In the genomic region with DNA sequence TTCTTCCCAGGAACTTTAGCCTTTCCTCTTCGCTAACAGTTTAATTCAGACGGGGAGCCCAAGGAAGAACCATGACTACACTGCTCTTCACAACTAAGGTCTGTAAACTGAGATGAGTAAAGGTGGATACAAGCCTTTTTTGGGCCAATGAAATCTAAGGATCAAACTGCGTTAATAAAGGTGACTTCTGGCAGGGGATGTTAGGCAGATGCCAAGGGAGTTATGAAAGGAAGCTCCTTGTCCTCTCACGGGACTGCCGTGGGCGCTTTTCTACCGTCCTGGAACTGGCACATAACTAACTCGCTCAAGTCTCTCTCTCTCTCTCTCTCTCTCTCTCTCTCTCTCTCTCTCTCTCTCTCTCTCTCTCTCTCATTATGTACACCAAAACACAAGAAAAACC, we compare ENCODE assay signal across 21 mouse cellular contexts.
DNase-seq lines count a peak whose midpoint lies in the region; ATAC-seq lines count a peak whose summit lies in the region.
"Had no signal": no experiment of that assay in that cellular context is flagged by ENCODE, and none has a peak within 500 bp of the region (broad histone marks: within the 10 kb centered on the region; RNA-seq: fewer than 3 reads in every experiment).

No protein-coding gene starts in this region.

- H3K9ac ChIP-seq in limb, embryonic 11.5 days (ENCODE audit: low read length) = no peak overlapping the region
- no peak overlapping the region for H3K9ac ChIP-seq in forebrain, embryonic 14.5 days (ENCODE audit: low read length)

- no peak overlapping the region for H3K27ac ChIP-seq in limb, embryonic 11.5 days (replicated peaks; ENCODE audit: low read depth, low read length)
- no peak overlapping the region for H3K27ac ChIP-seq in limb, embryonic 10.5 days
- H3K27ac ChIP-seq in forebrain, embryonic 14.5 days (ENCODE audit: low read depth, low read length) = no peak overlapping the region

- H3K36me3 ChIP-seq in limb, embryonic 11.5 days (ENCODE audit: control insufficient read depth, insufficient read depth, low read length) = no peaks in the 10 kb centered on the region
- no peaks in the 10 kb centered on the region for H3K36me3 ChIP-seq in limb, embryonic 10.5 days
- no peaks in the 10 kb centered on the region for H3K36me3 ChIP-seq in forebrain, embryonic 14.5 days (ENCODE audit: control insufficient read depth, insufficient read depth, low read length)
- H3K36me3 ChIP-seq: G1E had no signal

- no peak overlapping the region for H3K4me2 ChIP-seq in limb, embryonic 11.5 days (ENCODE audit: low read depth, severe bottlenecking)
- H3K4me2 ChIP-seq in forebrain, embryonic 14.5 days (ENCODE audit: low read length) = no peak overlapping the region

- H3K9me3 ChIP-seq in limb, embryonic 11.5 days (ENCODE audit: control insufficient read depth, low read length) = no peaks in the 10 kb centered on the region
- H3K9me3 ChIP-seq in limb, embryonic 10.5 days (replicated peaks) = no peaks in the 10 kb centered on the region
- no peaks in the 10 kb centered on the region for H3K9me3 ChIP-seq in forebrain, embryonic 14.5 days (replicated peaks; ENCODE audit: control insufficient read depth, low read length)

- H3K27me3 ChIP-seq in limb, embryonic 11.5 days (ENCODE audit: control insufficient read depth, insufficient read depth, low read length) = no peaks in the 10 kb centered on the region
- no peaks in the 10 kb centered on the region for H3K27me3 ChIP-seq in limb, embryonic 10.5 days (ENCODE audit: low read depth, poor library complexity, severe bottlenecking)
- H3K27me3 ChIP-seq in forebrain, embryonic 14.5 days (replicated peaks; ENCODE audit: control insufficient read depth, insufficient read depth, low read length) = no peaks in the 10 kb centered on the region
- H3K27me3 ChIP-seq: CH12.LX, Patski had no signal

- ATAC-seq in limb, embryonic 11.5 days (ENCODE audit: insufficient number of reproducible peaks, low FRiP score, low TSS enrichment, low read depth) = no peak
- ATAC-seq in forebrain, embryonic 14.5 days = no peak
- ATAC-seq: activated CD4-positive, CD25-positive, alpha-beta regulatory T cell, adult 4 months; CD4-positive, CD25-positive, alpha-beta regulatory T cell, adult 4 months; Patski had no signal

- H3K4me3 ChIP-seq in limb, embryonic 11.5 days (ENCODE audit: low read depth, low read length) = no peak overlapping the region
- no peak overlapping the region for H3K4me3 ChIP-seq in limb, embryonic 10.5 days
- no peak overlapping the region for H3K4me3 ChIP-seq in forebrain, embryonic 14.5 days (ENCODE audit: low read depth, low read length)

- WGBS in limb, embryonic 11.5 days = 90% methylated on average over 8 of the region's 8 CpGs
- 93% methylated on average over 8 of the region's 8 CpGs for WGBS in limb, embryonic 10.5 days
- 96% methylated on average over 8 of the region's 8 CpGs for WGBS in forebrain, embryonic 14.5 days

- peak; percentile 12 for DNase-seq in limb, embryonic 11.5 days (ENCODE audit: low spot score)
- no peak for DNase-seq in limb, embryonic 10.5 days (ENCODE audit: low spot score)
- DNase-seq in fat pad, adult 2 months (ENCODE audit: extremely low read depth, low read depth, low spot score) = peak; percentile 63
- peak; percentile 59 for DNase-seq in gonadal fat pad, adult 2 months (ENCODE audit: low read depth)
- no peak for DNase-seq in urinary bladder, postnatal 10 days (ENCODE audit: low spot score)
- DNase-seq in forebrain, embryonic 14.5 days (ENCODE audit: low spot score) = no peak
- DNase-seq: adrenal gland, adult 2 months; adrenal gland, adult 8-10 months; adrenal gland, postnatal 10 days; adrenal gland, postnatal 14 days; adrenal gland, postnatal 25 days; adrenal gland, postnatal 36 days; B cell, adult 2 months; cerebellum, adult 11 months; cerebellum, adult 11-12 months; cerebellum, adult 18-20 months had no signal

- H3K4me1 ChIP-seq in limb, embryonic 11.5 days (ENCODE audit: control insufficient read depth, insufficient read depth, low read length) = no peaks in the 10 kb centered on the region
- no peaks in the 10 kb centered on the region for H3K4me1 ChIP-seq in limb, embryonic 10.5 days
- H3K4me1 ChIP-seq in forebrain, embryonic 14.5 days (ENCODE audit: control insufficient read depth, insufficient read depth, low read length) = no peaks in the 10 kb centered on the region

Comparison
In these comparisons a context has a peak if more than half of its experiments do, and no peak if none do; other contexts are left out.
1. DNase-seq: peak in limb, embryonic 11.5 days (single experiment), fat pad, adult 2 months (single experiment) and gonadal fat pad, adult 2 months (single experiment); none in limb, embryonic 10.5 days (single experiment), urinary bladder, postnatal 10 days (single experiment) and forebrain, embryonic 14.5 days (single experiment).